Mouse (Mus musculus) olfactory bulb, adult 2 months (tissue): ENCODE measurements around the gene Dtx1. TPM values are rescaled to one million over a fixed set of nuclear protein-coding genes. Genes with fewer than 3 reads are reported as not detected.
A peak's percentile ranks its signal among the peaks of the same experiment; 100 is the strongest.

Source experiments
- H3K27ac ChIP-seq: fragments of 200-500 bp; 2 replicates; pipeline ENCODE4 v1.5.1; 2012; ENCODE audit warnings: low read depth, low read length; ENCODE audit not compliant: insufficient read depth
- H3K4me1 ChIP-seq: fragments of 200-500 bp; 2 replicates; pipeline ENCODE4 v1.6.1; 2012; ENCODE audit warnings: low read length; ENCODE audit not compliant: control insufficient read depth, insufficient read depth
- H3K4me3 ChIP-seq: fragments of 200-500 bp; 2 replicates; pipeline ENCODE4 v1.5.1; 2012; ENCODE audit warnings: mild to moderate bottlenecking, low read depth, low read length, moderate library complexity; ENCODE audit not compliant: insufficient read depth
- CTCF ChIP-seq: fragments of 200-500 bp; IDR thresholded peaks from 2 replicates; pipeline ENCODE4 v1.5.1; 2012; ENCODE audit warnings: low read depth, mild to moderate bottlenecking, low read length, moderate library complexity; ENCODE audit not compliant: insufficient read depth
- POLR2A ChIP-seq: fragments of 200-500 bp; IDR thresholded peaks from 2 replicates; pipeline ENCODE4 v1.6.1; 2012; ENCODE audit warnings: mild to moderate bottlenecking, low read depth, low read length, moderate library complexity; ENCODE audit not compliant: insufficient read depth
- WGBS: fragments of 180-500 bp; shearing (Covaris S2); methylation state at CpG from one replicate; pipeline ENCODE4 v1.1.7; 2018; 5-methylcytosine and 5-hydroxymethylcytosine counted together
- polyA plus RNA-seq: library from polyadenylated mRNA; stranded (reverse); fragments of >200 nt; gene quantifications from 2 replicates; pipeline ENCODE4 v1.2.4, GENCODE M21; 2012; ENCODE audit warnings: low replicate concordance; ENCODE audit not compliant: missing spikeins, insufficient read depth, insufficient read length

Dtx1 gene
- polyA plus RNA-seq, 1 experiment, result not detected

- H3K27ac ChIP-seq, result no peak overlapping the region
- peaks cover 13% of the 10 kb centered on the region; the same call in 1 of the 2 replicates for H3K4me1 ChIP-seq
- TF ChIP-seq CTCF (no peak), POLR2A (no peak)
- H3K4me3 ChIP-seq, result no peak overlapping the region
- 87% methylated on average over 6 of the region's 6 CpGs for WGBS
Observed at GRCm38 (mm10) chr5:120686749-120687483, 24.8 kb downstream of the Dtx1 start.

DNA sequence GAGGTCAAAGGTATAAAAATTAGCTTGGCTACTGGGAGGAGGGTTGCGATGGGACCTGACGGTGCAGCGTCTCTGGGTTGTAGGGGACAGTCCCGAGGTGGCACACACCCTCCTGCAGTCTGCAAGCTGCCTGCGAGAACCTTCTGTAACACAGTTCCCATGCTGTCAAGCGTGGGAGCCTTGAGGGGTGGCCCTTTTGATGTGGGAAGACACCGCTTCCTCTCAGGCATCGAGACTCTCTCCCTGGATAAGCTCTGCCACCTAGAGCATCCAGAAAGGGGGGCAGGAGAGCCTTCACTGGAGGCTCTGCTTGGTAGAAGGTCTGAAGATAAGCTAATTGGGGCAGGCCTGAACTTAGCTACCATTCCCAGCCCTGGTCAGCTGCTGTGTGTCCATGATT, 26.0 kb downstream of the Dtx1 start:
- 79% methylated on average over 8 of the region's 8 CpGs for WGBS
- H3K4me3 ChIP-seq, result no peak overlapping the region
- TF ChIP-seq POLR2A (no peak), CTCF (no peak)
- H3K27ac ChIP-seq, result no peak overlapping the region
- H3K4me1 ChIP-seq, result peaks cover 13% of the 10 kb centered on the region

- Histone ChIP-seq H3K4me3 (no peak overlapping the region), H3K4me1 (peaks cover 17% of the 10 kb centered on the region), H3K27ac (no peak overlapping the region)
- WGBS, result 43% methylated on average over 24 of the region's 24 CpGs
- no peak for TF ChIP-seq CTCF
- TF ChIP-seq POLR2A, result no peak
Observed at GRCm38 (mm10) chr5:120682982-120683771, 28.6 kb downstream of the Dtx1 start.

DNA sequence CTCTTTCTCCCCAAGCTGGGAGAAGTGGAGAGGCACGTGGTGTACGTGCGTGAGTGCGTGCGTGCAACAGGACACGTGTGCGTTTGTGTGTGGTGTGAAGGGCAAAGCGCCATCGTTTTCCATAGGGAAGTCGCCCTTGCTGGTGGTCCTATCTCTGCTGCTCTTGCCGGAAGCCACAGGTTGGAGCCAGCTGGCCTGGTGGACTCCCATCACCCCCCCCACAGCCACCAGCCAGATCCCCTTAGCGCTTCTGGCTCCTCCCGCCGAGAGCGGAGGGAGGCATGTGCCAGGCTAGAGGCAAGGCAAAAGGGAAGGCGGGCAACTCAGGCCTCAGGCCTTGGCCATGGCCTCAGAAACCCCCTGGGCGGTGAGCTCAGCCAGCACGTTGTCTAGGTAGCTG, 30.8 kb downstream of the Dtx1 start:
- no peak overlapping the region for H3K4me3 ChIP-seq
- H3K27ac ChIP-seq, result peak overlapping the region; percentile 95
- WGBS, result 47% methylated on average over 18 of the region's 18 CpGs
- no peak for TF ChIP-seq POLR2A
- TF ChIP-seq CTCF, result no peak
- H3K4me1 ChIP-seq, result peaks cover 17% of the 10 kb centered on the region

DNA sequence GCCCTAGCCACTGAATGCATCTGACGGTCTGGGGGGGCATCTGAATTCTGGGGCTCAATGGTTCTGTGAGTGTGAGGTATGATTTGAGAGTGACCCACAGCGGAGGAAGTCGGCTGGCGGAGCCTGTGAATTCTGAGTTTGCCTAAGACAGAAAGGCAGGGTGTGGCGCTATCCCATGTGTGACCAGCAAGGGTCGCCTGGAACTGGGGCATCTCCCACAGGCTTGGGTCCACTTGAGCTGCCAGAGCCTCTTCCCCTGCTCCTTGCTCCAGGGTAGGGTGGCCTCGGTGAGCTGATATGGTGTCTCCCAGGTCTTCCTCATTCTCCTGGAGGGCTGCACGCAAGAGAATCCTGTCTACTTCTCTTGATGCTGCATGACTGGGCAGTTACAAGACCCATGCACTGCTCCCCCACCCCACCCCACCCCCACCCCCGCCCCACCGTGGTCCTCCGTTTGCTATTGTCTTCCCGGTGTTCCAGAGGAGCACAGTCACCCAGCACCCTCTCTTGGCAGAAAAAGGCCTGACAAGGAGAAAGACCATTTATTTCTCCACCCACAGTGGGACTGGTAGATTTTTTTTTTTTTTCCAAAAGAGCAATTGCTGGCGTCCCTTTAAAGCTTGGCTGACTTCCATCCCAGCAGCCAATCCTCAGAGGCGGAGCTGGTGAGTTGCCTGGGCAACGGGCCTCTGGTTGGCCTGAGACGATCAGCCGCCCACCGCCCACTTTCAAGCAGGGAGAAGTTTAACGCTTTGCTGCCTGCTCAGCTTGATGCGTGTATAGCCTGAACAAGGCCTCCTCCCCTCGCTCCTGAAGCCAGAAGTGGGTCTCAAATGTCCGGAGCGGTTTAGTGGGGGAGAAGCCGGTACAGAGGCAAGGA, 31.8 kb downstream of the Dtx1 start:
- Histone ChIP-seq H3K27ac (peak overlapping the region; percentile 95), H3K4me1 (peaks cover 17% of the 10 kb centered on the region), H3K4me3 (peak overlapping the region; percentile 32)
- TF ChIP-seq POLR2A (no peak), CTCF (peak; percentile 67; the same call in 1 of the 2 replicates)
- WGBS, result 4% methylated on average over 24 of the region's 24 CpGs

- TF ChIP-seq POLR2A (no peak), CTCF (no peak)
- H3K4me3 ChIP-seq, result no peak overlapping the region
- H3K27ac ChIP-seq, result no peak overlapping the region
- WGBS, result 34% methylated on average over 2 of the region's 2 CpGs
- peaks cover 22% of the 10 kb centered on the region for H3K4me1 ChIP-seq
Observed at GRCm38 (mm10) chr5:120677516-120677915, 34.2 kb downstream of the Dtx1 start.

- H3K27ac ChIP-seq, result no peak overlapping the region
- TF ChIP-seq POLR2A (no peak), CTCF (no peak)
- H3K4me1 ChIP-seq, result peaks cover 7% of the 10 kb centered on the region
- 29% methylated on average over 21 of the region's 21 CpGs for WGBS
- no peak overlapping the region for H3K4me3 ChIP-seq
Observed at GRCm38 (mm10) chr5:120674229-120675145, 37.2 kb downstream of the Dtx1 start.

- no peak overlapping the region for H3K27ac ChIP-seq
- 0 out of 2 replicates have a peak, but pooled peaks cover 5% of the 10 kb centered on the region for H3K4me1 ChIP-seq
- TF ChIP-seq CTCF (peak; percentile 93), POLR2A (no peak)
- H3K4me3 ChIP-seq, result no peak overlapping the region
- WGBS, result 12% methylated on average over 12 of the region's 12 CpGs
Observed at GRCm38 (mm10) chr5:120673626-120674025, 38.1 kb downstream of the Dtx1 start.
